Mouse (Mus musculus) effector memory CD4-positive, alpha-beta T cell, adult 7 months (primary cell): ENCODE measurements around the gene Arhgap18. TPM values are rescaled to one million over a fixed set of nuclear protein-coding genes. Genes with fewer than 3 reads are reported as not detected.

Source experiments
- polyA plus RNA-seq: library from polyadenylated mRNA; unstranded; fragments of 100-300 nt; shearing (Covaris generic); gene quantifications from one replicate; pipeline ENCODE4 v1.2.1, GENCODE M21; 2017

Gene Arhgap18
- 38.9 TPM for polyA plus RNA-seq

GRCm38 (mm10) chr10:26752929-26753567, at the start of gene Arhgap18:
TSS of gene Arhgap18 (plus strand) at chr10:26753421.

